8 mouse cellular contexts compared by ENCODE assay signal in the genomic region with DNA sequence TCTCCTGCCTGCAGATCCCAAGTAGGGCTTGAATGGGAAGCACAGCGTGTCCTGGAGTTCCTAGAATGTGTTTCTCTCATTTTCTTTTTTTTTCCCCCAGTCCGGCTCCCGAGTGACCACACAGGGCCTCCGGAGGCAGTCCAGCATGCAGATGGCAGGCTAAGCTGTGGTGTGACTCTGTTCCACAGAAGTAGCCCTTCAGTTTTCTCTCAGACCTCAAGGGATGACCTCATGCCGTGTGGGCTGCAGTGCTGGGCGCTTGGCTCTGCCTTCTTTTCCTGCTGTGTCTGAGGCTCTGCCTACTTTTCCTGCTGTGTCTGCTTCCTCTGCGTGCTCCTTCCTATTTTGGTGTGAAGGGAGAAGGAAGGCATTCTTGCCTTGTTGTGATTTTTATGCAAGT.
DNase-seq lines count a peak whose midpoint lies in the region; ATAC-seq and TF ChIP-seq lines count a peak whose summit lies in the region.

No protein-coding gene starts in this region.

- DNase-seq in lung, postnatal 36 days = no peak
- peak; percentile 45 for DNase-seq in embryo, embryonic 11 days
- peak; percentile 21 for DNase-seq in skeletal muscle tissue, adult 2 months (ENCODE audit: low read depth, low spot score)
- DNase-seq in thymus, adult 2 months = no peak
- DNase-seq in right cerebral cortex, postnatal 36 days (ENCODE audit: low spot score in 2 of 2) = no peak
- no peak for DNase-seq in spleen, adult 12 weeks (ENCODE audit: low spot score)

- TF ChIP-seq POLR2A in thymus, adult 2 months (IDR thresholded peaks at IDR 0.05; ENCODE audit: control insufficient read depth, extremely low read depth, insufficient read depth, low read length, poor library complexity) = no peak

- no peak overlapping the region for H3K9ac ChIP-seq in lung, embryonic 15.5 days
- peak overlapping the region; percentile 30; the same call in 1 of the 2 replicates for H3K9ac ChIP-seq in heart, embryonic 14.5 days (ENCODE audit: low read length)

- H3K4me1 ChIP-seq in lung, embryonic 15.5 days = peaks cover 15% of the 10 kb centered on the region
- peaks cover 7 to 27% of the 10 kb centered on the region in 2 experiments for H3K4me1 ChIP-seq in heart, embryonic 14.5 days (ENCODE audit: control insufficient read depth in 2 of 2, insufficient read depth in 2 of 2, low read length in 2 of 2)
- H3K4me1 ChIP-seq in thymus, adult 2 months (replicated peaks; ENCODE audit: control insufficient read depth, insufficient read depth, low read length) = peaks cover 3% of the 10 kb centered on the region; the same call in 1 of the 2 replicates

- H3K4me3 ChIP-seq in lung, embryonic 15.5 days = no peak overlapping the region
- H3K4me3 ChIP-seq in heart, embryonic 14.5 days (ENCODE audit: control insufficient read depth in 1 of 2, insufficient read depth in 1 of 2, low read depth in 1 of 2, low read length in 2 of 2) = no peak overlapping the region
- no peak overlapping the region for H3K4me3 ChIP-seq in thymus, adult 2 months (ENCODE audit: control insufficient read depth, insufficient read depth, low read length)

- peak; percentile 68 for ATAC-seq in lung, embryonic 15.5 days (ENCODE audit: borderline replicate concordance, extremely low read depth, low FRiP score, low TSS enrichment)
- no peak for ATAC-seq in heart, embryonic 14.5 days (ENCODE audit: insufficient number of reproducible peaks, insufficient read depth, low FRiP score, low read depth)

- H3K4me2 ChIP-seq in lung, embryonic 15.5 days = peak overlapping the region; percentile 33; the same call in 1 of the 2 replicates
- peak overlapping the region; percentile 31 for H3K4me2 ChIP-seq in heart, embryonic 14.5 days (ENCODE audit: low read length)

- H3K9me3 ChIP-seq in lung, embryonic 15.5 days = no peaks in the 10 kb centered on the region
- no peaks in the 10 kb centered on the region for H3K9me3 ChIP-seq in heart, embryonic 14.5 days (ENCODE audit: control insufficient read depth, low read length)

- H3K36me3 ChIP-seq in lung, embryonic 15.5 days = no peaks in the 10 kb centered on the region
- no peaks in the 10 kb centered on the region for H3K36me3 ChIP-seq in heart, embryonic 14.5 days (ENCODE audit: control insufficient read depth, insufficient read depth, low read length)
- no peaks in the 10 kb centered on the region for H3K36me3 ChIP-seq in thymus, adult 2 months (ENCODE audit: control insufficient read depth, insufficient read depth, low read length)

- WGBS in lung, embryonic 15.5 days = 17% methylated on average over 7 of the region's 7 CpGs
- WGBS in heart, embryonic 14.5 days = 19% methylated on average over 7 of the region's 7 CpGs
- WGBS in thymus, adult 2 months = 44% methylated on average over 7 of the region's 7 CpGs

- TF ChIP-seq CTCF in thymus, adult 2 months (IDR thresholded peaks at IDR 0.05; ENCODE audit: borderline replicate concordance, control insufficient read depth, extremely low read depth, insufficient read depth, low read length, poor library complexity) = no peak

- peak overlapping the region; percentile 34; the same call in 1 of the 2 replicates for H3K27ac ChIP-seq in lung, embryonic 15.5 days
- 0 out of 4 replicates have a peak overlapping the region, but pooled peaks of 1 of the 2 experiments have one; percentile 37 for H3K27ac ChIP-seq in heart, embryonic 14.5 days (replicated peaks in 1 of 2; ENCODE audit: control insufficient read depth in 1 of 2, insufficient read depth in 1 of 2, low read depth in 2 of 2, low read length in 2 of 2)
- H3K27ac ChIP-seq in thymus, adult 2 months (ENCODE audit: control insufficient read depth, insufficient read depth, low read length) = no peak overlapping the region

- no peaks in the 10 kb centered on the region for H3K27me3 ChIP-seq in lung, embryonic 15.5 days
- no peaks in the 10 kb centered on the region for H3K27me3 ChIP-seq in heart, embryonic 14.5 days (ENCODE audit: control insufficient read depth, insufficient read depth, low read length)
- H3K27me3 ChIP-seq in thymus, adult 2 months (ENCODE audit: control insufficient read depth, insufficient read depth, low read length) = no peaks in the 10 kb centered on the region

Comparison
In these comparisons a context has a peak if more than half of its experiments do, and no peak if none do; other contexts are left out.
1. DNase-seq: peak in embryo, embryonic 11 days (single experiment) and skeletal muscle tissue, adult 2 months (single experiment); none in lung, postnatal 36 days (single experiment), thymus, adult 2 months (single experiment), right cerebral cortex, postnatal 36 days (0 of 2) and spleen, adult 12 weeks (single experiment).